Mouse (Mus musculus) erythroblast, embryonic 14.5 days (primary cell): ENCODE results near the gene Pik3r2. TPM values are rescaled to one million over a fixed set of nuclear protein-coding genes. Genes with fewer than 3 reads are reported as not detected.

ENCODE experiments used
- H3K27me3 ChIP-seq: 2 replicates; pipeline ENCODE4 v1.6.1; 2012; ENCODE audit warnings: inconsistent platforms; ENCODE audit not compliant: control insufficient read depth
- H3K36me3 ChIP-seq: 2 replicates; pipeline ENCODE4 v1.6.1; 2012; ENCODE audit warnings: mild to moderate bottlenecking, inconsistent platforms; ENCODE audit not compliant: control insufficient read depth
- H3K4me1 ChIP-seq: 2 replicates; pipeline ENCODE4 v1.6.1; 2012; ENCODE audit warnings: inconsistent platforms; ENCODE audit not compliant: control insufficient read depth
- H3K4me3 ChIP-seq: replicated peaks from 2 replicates; pipeline ENCODE3; 2012; ENCODE audit warnings: moderate library complexity, mild to moderate bottlenecking, inconsistent platforms
- H3K9me3 ChIP-seq: 2 replicates; pipeline ENCODE4 v1.6.1; 2012; ENCODE audit warnings: low read length, inconsistent platforms, mixed read lengths; ENCODE audit not compliant: control insufficient read depth
- GATA1 ChIP-seq: IDR thresholded peaks from 2 replicates; pipeline ENCODE4 v1.6.1; 2012; ENCODE audit warnings: low read length, inconsistent platforms, mixed read lengths
- TAL1 ChIP-seq: IDR thresholded peaks from 3 replicates; pipeline ENCODE4 v1.6.1; 2012; ENCODE audit warnings: low read length, inconsistent platforms, mixed read lengths
- polyA plus RNA-seq: library from polyadenylated mRNA; stranded (reverse); fragments of >175 nt; gene quantifications from 2 replicates; pipeline ENCODE4 v1.2.3, GENCODE M21; 2012

The Pik3r2 gene
- polyA plus RNA-seq, 1 experiment: 3.8 TPM

GRCm38 (mm10) chr8:70764026-70764425 lies 12.5 kb downstream of the Pik3r2 start:
- peaks cover 95% of the 10 kb centered on the region for H3K4me1 ChIP-seq
- TF ChIP-seq GATA1: peak; percentile 60
- peak; percentile 68 for TF ChIP-seq TAL1
- H3K4me3 ChIP-seq: peak overlapping the region; percentile 52
- peaks cover 39% of the 10 kb centered on the region for H3K36me3 ChIP-seq
- H3K9me3 ChIP-seq: no peaks in the 10 kb centered on the region
- H3K27me3 ChIP-seq: no peaks in the 10 kb centered on the region

- H3K9me3 ChIP-seq: no peaks in the 10 kb centered on the region
- H3K4me1 ChIP-seq: peaks cover 95% of the 10 kb centered on the region
- no peaks in the 10 kb centered on the region for H3K27me3 ChIP-seq
- no peak for TF ChIP-seq GATA1
- H3K4me3 ChIP-seq: peak overlapping the region; percentile 52
- H3K36me3 ChIP-seq: peaks cover 39% of the 10 kb centered on the region
These were observed 13.2 kb downstream of the Pik3r2 start for GRCm38 (mm10) chr8:70763354-70763753.

- peaks cover 44% of the 10 kb centered on the region for H3K36me3 ChIP-seq
- H3K4me3 ChIP-seq: peak overlapping the region; percentile 33
- no peak for TF ChIP-seq TAL1
- no peak for TF ChIP-seq GATA1
These were observed 14.4 kb downstream of the Pik3r2 start for GRCm38 (mm10) chr8:70762118-70762517.

GRCm38 (mm10) chr8:70760775-70761406 lies 15.6 kb downstream of the Pik3r2 start, which contains the start of gene Mpv17l2:
Gene Mpv17l2, minus strand, starts transcription at chr8:70760946.
- TF ChIP-seq GATA1: no peak
- no peak for TF ChIP-seq TAL1

More at GRCm38 (mm10) chr8:70762118-70762517, 14.4 kb downstream of the Pik3r2 start:
- peaks cover 93% of the 10 kb centered on the region for H3K4me1 ChIP-seq
- H3K9me3 ChIP-seq: no peaks in the 10 kb centered on the region
- no peaks in the 10 kb centered on the region for H3K27me3 ChIP-seq

DNA sequence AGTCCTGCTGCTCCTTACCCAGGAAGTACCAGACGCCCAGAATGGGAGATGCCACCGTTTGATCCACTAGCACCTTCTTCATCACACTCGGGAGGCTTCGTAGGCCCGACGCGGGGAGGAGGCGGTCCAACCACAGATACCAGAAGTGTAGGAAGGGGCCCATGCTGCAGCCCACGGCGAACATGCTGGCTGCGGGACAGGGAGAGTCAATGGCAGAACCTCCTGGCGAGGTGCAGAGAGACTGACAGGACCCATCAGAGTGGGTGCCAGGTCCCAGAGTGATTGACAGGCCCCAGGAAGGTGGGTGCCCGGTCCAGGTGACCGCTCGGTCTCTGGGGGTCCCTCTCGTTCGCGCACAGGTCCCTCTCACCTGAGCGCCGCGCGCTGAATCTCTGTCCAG lies 16.2 kb downstream of the Pik3r2 start:
- TF ChIP-seq GATA1: no peak
- no peak for TF ChIP-seq TAL1
- no peaks in the 10 kb centered on the region for H3K27me3 ChIP-seq
- no peaks in the 10 kb centered on the region for H3K9me3 ChIP-seq
- peak overlapping the region; percentile 80 for H3K4me3 ChIP-seq
- H3K4me1 ChIP-seq: peaks cover 91% of the 10 kb centered on the region
- peaks cover 58% of the 10 kb centered on the region for H3K36me3 ChIP-seq

More at GRCm38 (mm10) chr8:70760775-70761406, 15.6 kb downstream of the Pik3r2 start, which contains the start of gene Mpv17l2:
- no peaks in the 10 kb centered on the region for H3K9me3 ChIP-seq
- H3K4me1 ChIP-seq: peaks cover 91% of the 10 kb centered on the region
- H3K4me3 ChIP-seq: peak within 1 kb of the TSS; percentile 80
- H3K36me3 ChIP-seq: peaks cover 56% of the 10 kb centered on the region
- no peaks in the 10 kb centered on the region for H3K27me3 ChIP-seq

DNA sequence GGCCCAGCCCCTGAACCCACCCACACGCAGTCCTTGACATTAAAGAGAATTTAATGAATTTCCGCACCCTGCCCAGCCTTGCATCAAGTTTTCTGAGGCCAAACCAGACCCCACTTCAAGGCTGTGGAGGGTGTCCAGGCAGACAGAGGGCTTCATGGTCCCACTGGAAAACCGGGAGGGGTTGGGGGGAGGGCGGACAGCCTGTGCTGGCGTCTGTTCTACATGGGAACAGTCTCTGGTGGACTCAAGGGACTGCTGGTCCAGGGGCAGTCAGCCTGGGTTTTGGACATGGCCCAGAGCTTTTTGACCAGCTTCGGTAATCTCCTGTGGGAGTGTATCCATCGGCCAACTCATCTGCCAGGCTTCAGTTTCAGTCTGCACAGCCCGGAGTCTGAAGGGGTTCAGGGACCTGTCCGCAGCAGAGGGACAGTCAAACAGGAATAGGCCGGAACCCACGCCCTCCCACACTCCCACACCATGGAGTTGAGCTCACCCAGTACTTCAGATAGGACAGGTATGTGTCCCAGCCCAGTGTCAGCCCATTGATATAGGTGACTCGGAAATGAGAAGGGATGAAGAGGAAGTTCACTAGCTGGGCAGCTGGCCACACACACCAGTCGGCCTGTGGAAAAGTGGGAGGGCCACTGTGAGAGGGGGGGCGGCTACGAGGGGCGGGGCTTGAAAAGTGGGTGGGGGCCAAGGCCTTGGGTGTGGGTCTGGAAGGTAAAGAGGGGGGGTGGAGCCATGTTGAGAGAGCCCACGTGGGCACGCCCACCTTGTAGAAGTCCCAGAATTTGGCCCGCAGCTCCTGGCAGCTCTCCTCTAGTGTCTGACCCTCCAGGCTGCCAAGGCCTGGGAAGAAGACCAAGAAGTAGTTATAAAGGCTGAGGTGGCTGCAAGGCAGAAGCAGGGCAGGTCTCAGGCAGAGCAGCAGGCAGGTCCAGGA lies 17.6 kb downstream of the Pik3r2 start:
- Histone ChIP-seq H3K4me3 (peak overlapping the region; percentile 80), H3K27me3 (no peaks in the 10 kb centered on the region), H3K9me3 (no peaks in the 10 kb centered on the region), H3K36me3 (peaks cover 52% of the 10 kb centered on the region), H3K4me1 (peaks cover 91% of the 10 kb centered on the region)
- TF ChIP-seq GATA1 (no peak), TAL1 (no peak)

DNA sequence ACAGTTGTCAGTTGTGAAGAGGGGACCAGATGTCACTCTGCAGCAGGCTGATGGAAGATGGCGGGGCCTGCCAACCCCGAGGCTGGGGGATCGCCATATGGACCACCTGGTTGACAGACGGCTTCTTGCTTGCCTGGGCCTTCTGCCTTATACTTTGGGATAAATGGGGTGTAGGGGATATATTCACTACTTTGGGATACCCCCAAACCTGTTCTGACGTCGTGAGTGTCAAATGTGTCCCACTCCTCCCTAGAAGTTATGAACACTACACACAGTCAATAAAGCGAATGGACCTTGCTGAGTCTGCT lies 18.3 kb downstream of the Pik3r2 start:
- Histone ChIP-seq H3K4me1 (peaks cover 91% of the 10 kb centered on the region), H3K4me3 (no peak overlapping the region), H3K36me3 (peaks cover 46% of the 10 kb centered on the region), H3K9me3 (no peaks in the 10 kb centered on the region), H3K27me3 (no peaks in the 10 kb centered on the region)
- no peak for TF ChIP-seq GATA1
- TF ChIP-seq TAL1: no peak

DNA sequence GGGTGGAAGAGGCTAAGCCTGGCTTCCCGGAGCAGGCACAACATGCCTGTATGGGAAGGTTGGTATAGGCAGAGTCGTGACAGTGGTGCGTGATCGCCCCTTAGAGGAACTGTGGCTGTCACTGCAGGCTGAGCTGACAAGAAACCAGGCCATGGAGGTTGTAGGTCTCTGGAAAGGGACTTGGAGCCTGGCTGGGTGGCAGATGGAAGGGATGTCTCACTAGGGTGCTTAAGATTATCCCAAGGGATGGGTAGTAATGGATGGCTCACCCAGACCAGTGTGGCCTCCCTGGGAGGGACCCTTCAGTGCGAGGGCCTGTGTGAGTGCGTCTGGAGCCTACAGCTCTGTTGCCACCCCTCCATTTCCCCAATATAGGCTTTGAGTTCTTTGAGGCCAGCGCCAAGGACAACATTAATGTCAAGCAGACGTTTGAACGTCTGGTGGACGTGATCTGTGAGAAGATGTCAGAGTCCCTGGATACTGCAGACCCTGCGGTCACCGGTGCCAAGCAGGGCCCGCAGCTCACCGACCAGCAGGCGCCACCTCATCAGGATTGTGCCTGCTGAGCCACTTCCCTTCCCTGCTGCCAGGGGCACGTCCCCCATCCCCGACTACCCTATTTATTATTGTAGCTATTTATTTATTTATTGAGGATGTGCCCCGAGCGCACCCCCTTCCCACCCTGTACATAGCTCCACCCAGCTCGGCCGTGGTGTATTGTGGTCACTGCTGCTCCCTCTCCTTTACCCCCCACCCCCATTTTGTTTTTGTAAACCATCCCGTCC lies 18.8 kb downstream of the Pik3r2 start:
- H3K4me1 ChIP-seq: peaks cover 91% of the 10 kb centered on the region

More for the DNA sequence above, 18.8 kb downstream of the Pik3r2 start:
- Histone ChIP-seq H3K36me3 (peaks cover 42% of the 10 kb centered on the region), H3K4me3 (no peak overlapping the region), H3K27me3 (no peaks in the 10 kb centered on the region), H3K9me3 (no peaks in the 10 kb centered on the region)
- TF ChIP-seq TAL1 (no peak), GATA1 (no peak)
